Comparison of ENCODE assay signal across 19 mouse cellular contexts in the genomic region with DNA sequence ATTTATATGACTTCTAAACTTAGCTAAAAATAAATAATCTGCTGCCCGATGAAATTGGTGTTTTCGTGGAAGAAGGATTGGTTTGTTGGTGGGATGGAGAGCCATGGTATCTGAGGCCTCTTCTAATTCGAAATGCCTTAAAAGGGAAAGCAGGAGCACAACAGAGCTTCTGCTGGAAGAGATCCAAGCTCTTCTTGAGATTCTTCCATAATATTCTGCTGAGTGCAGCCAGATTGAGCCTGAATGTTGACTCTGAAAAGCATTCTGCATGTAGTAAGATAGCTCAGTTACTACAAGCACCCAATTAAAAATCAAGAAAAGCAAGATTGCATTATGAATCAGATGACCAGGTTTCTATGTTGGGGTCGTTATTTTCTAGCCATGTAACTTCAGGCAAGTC. TPM values are rescaled to one million over a fixed set of nuclear protein-coding genes. Genes with fewer than 3 reads are reported as not detected.
DNase-seq lines count a peak whose midpoint lies in the region; ATAC-seq and TF ChIP-seq lines count a peak whose summit lies in the region.
"Had no signal": no experiment of that assay in that cellular context is flagged by ENCODE, and none has a peak within 500 bp of the region (broad histone marks: within the 10 kb centered on the region; RNA-seq: fewer than 3 reads in every experiment).

No protein-coding gene starts in this region.

- no peak overlapping the region for H3K4me3 ChIP-seq in forebrain, embryonic 14.5 days (ENCODE audit: low read depth, low read length)
- no peak overlapping the region for H3K4me3 ChIP-seq in forebrain, embryonic 10.5 days
- no peak overlapping the region for H3K4me3 ChIP-seq in heart, embryonic 16.5 days (ENCODE audit: low read length)
- H3K4me3 ChIP-seq in lung, postnatal 0 days (ENCODE audit: low read depth, low read length), result no peak overlapping the region
- H3K4me3 ChIP-seq in midbrain, embryonic 15.5 days, result no peak overlapping the region
- H3K4me3 ChIP-seq: hindbrain, embryonic 15.5 days; limb, embryonic 12.5 days; neural tube, embryonic 12.5 days had no signal

- no peak for ATAC-seq in forebrain, embryonic 14.5 days
- ATAC-seq in heart, embryonic 16.5 days (replicated peaks; ENCODE audit: extremely low read depth, insufficient read depth, low FRiP score), result no peak; the same call in 1 of the 2 replicates
- peak; percentile 44 for ATAC-seq in lung, postnatal 0 days
- no peak for ATAC-seq in midbrain, embryonic 15.5 days (replicated peaks)
- no peak for ATAC-seq in megakaryocyte, adult 5-6 weeks (ENCODE audit: poor library complexity, severe bottlenecking)
- ATAC-seq: midbrain, embryonic 16.5 days had no signal

- H3K9ac ChIP-seq in forebrain, embryonic 14.5 days (ENCODE audit: low read length), result no peak overlapping the region
- no peak overlapping the region for H3K9ac ChIP-seq in heart, embryonic 16.5 days (ENCODE audit: low read length)
- no peak overlapping the region for H3K9ac ChIP-seq in lung, postnatal 0 days (replicated peaks; ENCODE audit: low read depth)
- H3K9ac ChIP-seq in midbrain, embryonic 15.5 days, result no peak overlapping the region
- H3K9ac ChIP-seq: hindbrain, embryonic 15.5 days; limb, embryonic 12.5 days; neural tube, embryonic 12.5 days had no signal

- H3K36me3 ChIP-seq in forebrain, embryonic 14.5 days (ENCODE audit: control insufficient read depth, insufficient read depth, low read length), result no peaks in the 10 kb centered on the region
- H3K36me3 ChIP-seq in forebrain, embryonic 10.5 days (replicated peaks), result no peaks in the 10 kb centered on the region
- no peaks in the 10 kb centered on the region for H3K36me3 ChIP-seq in heart, embryonic 16.5 days (ENCODE audit: control insufficient read depth, insufficient read depth)
- no peaks in the 10 kb centered on the region for H3K36me3 ChIP-seq in lung, postnatal 0 days (ENCODE audit: insufficient read depth, low read length)
- H3K36me3 ChIP-seq in midbrain, embryonic 15.5 days (replicated peaks), result no peaks in the 10 kb centered on the region
- H3K36me3 ChIP-seq: hindbrain, embryonic 15.5 days; limb, embryonic 12.5 days; neural tube, embryonic 12.5 days had no signal

- H3K4me2 ChIP-seq in forebrain, embryonic 14.5 days (ENCODE audit: low read length), result no peak overlapping the region
- H3K4me2 ChIP-seq in heart, embryonic 16.5 days (ENCODE audit: low read depth, low read length), result no peak overlapping the region
- no peak overlapping the region for H3K4me2 ChIP-seq in lung, postnatal 0 days (replicated peaks; ENCODE audit: low read depth, low read length)
- H3K4me2 ChIP-seq in midbrain, embryonic 15.5 days, result no peak overlapping the region
- H3K4me2 ChIP-seq: hindbrain, embryonic 15.5 days; limb, embryonic 12.5 days; neural tube, embryonic 12.5 days had no signal

- no peak for TF ChIP-seq CTCF in lung, postnatal 0 days (IDR thresholded peaks at IDR 0.05)

- DNase-seq in forebrain, embryonic 14.5 days (ENCODE audit: low spot score), result peak; percentile 54
- no peak for DNase-seq in forebrain, embryonic 10.5 days (ENCODE audit: extremely low spot score, low spot score)
- DNase-seq in heart, postnatal 25 days (ENCODE audit: low spot score), result no peak
- peak; percentile 74 for DNase-seq in lung, postnatal 0 days (ENCODE audit: low spot score)
- no peak for DNase-seq in lung, postnatal 25 days (ENCODE audit: low spot score)
- DNase-seq: adrenal gland, postnatal 14 days; cerebellum, adult 11-12 months; gastrocnemius, postnatal 36 days; kidney, postnatal 10 days; spleen, adult 18-20 months; thymus, adult 18-20 months had no signal

- no peaks in the 10 kb centered on the region for H3K27me3 ChIP-seq in forebrain, embryonic 14.5 days (replicated peaks; ENCODE audit: control insufficient read depth, insufficient read depth, low read length)
- no peaks in the 10 kb centered on the region for H3K27me3 ChIP-seq in forebrain, embryonic 10.5 days (ENCODE audit: poor library complexity, severe bottlenecking)
- no peaks in the 10 kb centered on the region for H3K27me3 ChIP-seq in heart, embryonic 16.5 days (ENCODE audit: control insufficient read depth, insufficient read depth, low read length)
- no peaks in the 10 kb centered on the region for H3K27me3 ChIP-seq in lung, postnatal 0 days (replicated peaks; ENCODE audit: insufficient read depth, low read length)
- no peaks in the 10 kb centered on the region for H3K27me3 ChIP-seq in midbrain, embryonic 15.5 days (replicated peaks)
- H3K27me3 ChIP-seq: hindbrain, embryonic 15.5 days; limb, embryonic 12.5 days; neural tube, embryonic 12.5 days had no signal

- H3K27ac ChIP-seq in forebrain, embryonic 14.5 days (ENCODE audit: low read depth, low read length), result no peak overlapping the region; the same call in 1 of the 2 replicates
- no peak overlapping the region for H3K27ac ChIP-seq in forebrain, embryonic 10.5 days
- H3K27ac ChIP-seq in heart, embryonic 16.5 days (ENCODE audit: low read length), result peak overlapping the region; percentile 74
- H3K27ac ChIP-seq in lung, postnatal 0 days (ENCODE audit: low read length), result peak overlapping the region; percentile 51; the same call in 1 of the 2 replicates
- H3K27ac ChIP-seq in midbrain, embryonic 15.5 days, result no peak overlapping the region
- H3K27ac ChIP-seq: hindbrain, embryonic 15.5 days; limb, embryonic 12.5 days; macrophage; neural tube, embryonic 12.5 days had no signal

- WGBS in forebrain, embryonic 14.5 days, result 79% methylated on average over 4 of the region's 4 CpGs
- WGBS in forebrain, embryonic 10.5 days, result 91% methylated on average over 4 of the region's 4 CpGs
- 44% methylated on average over 4 of the region's 4 CpGs for WGBS in heart, embryonic 16.5 days
- 41% methylated on average over 4 of the region's 4 CpGs for WGBS in lung, postnatal 0 days
- 81% methylated on average over 4 of the region's 4 CpGs for WGBS in midbrain, embryonic 15.5 days

- TF ChIP-seq EP300 in lung, postnatal 0 days (IDR thresholded peaks at IDR 0.05), result no peak

- no peaks in the 10 kb centered on the region for H3K9me3 ChIP-seq in forebrain, embryonic 14.5 days (replicated peaks; ENCODE audit: control insufficient read depth, low read length)
- H3K9me3 ChIP-seq in forebrain, embryonic 10.5 days, result no peaks in the 10 kb centered on the region
- H3K9me3 ChIP-seq in heart, embryonic 16.5 days (replicated peaks; ENCODE audit: control insufficient read depth, low read length), result no peaks in the 10 kb centered on the region
- no peaks in the 10 kb centered on the region for H3K9me3 ChIP-seq in lung, postnatal 0 days (ENCODE audit: low read length)
- H3K9me3 ChIP-seq in midbrain, embryonic 15.5 days, result no peaks in the 10 kb centered on the region
- H3K9me3 ChIP-seq: hindbrain, embryonic 15.5 days; limb, embryonic 12.5 days; neural tube, embryonic 12.5 days had no signal

- H3K4me1 ChIP-seq in forebrain, embryonic 14.5 days (ENCODE audit: control insufficient read depth, insufficient read depth, low read length), result no peaks in the 10 kb centered on the region
- no peaks in the 10 kb centered on the region for H3K4me1 ChIP-seq in forebrain, embryonic 10.5 days
- peaks cover 20% of the 10 kb centered on the region for H3K4me1 ChIP-seq in heart, embryonic 16.5 days (ENCODE audit: control insufficient read depth, insufficient read depth, low read length)
- no peaks in the 10 kb centered on the region for H3K4me1 ChIP-seq in lung, postnatal 0 days (ENCODE audit: insufficient read depth, low read depth, low read length)
- peaks cover 8% of the 10 kb centered on the region for H3K4me1 ChIP-seq in midbrain, embryonic 15.5 days
- H3K4me1 ChIP-seq: hindbrain, embryonic 15.5 days had no signal

- intact Hi-C loops in heart, postnatal 25 days (cut with DNase I), result no loop called here

RNA-seq across cellular contexts. Expression of gene Sema5a, which starts 36.8 kb away (rescaled TPM):
- 10.1 and 10.8 TPM in 2 replicates for polyA plus RNA-seq in forebrain, embryonic 14.5 days (2014; fragmentation: Nextera tagmentation; extraction: Ambion mirVana)
- polyA plus RNA-seq in forebrain, embryonic 10.5 days (2016; fragmentation: Nextera tagmentation; extraction: Ambion mirVana), result 6.9 and 8.3 TPM in 2 replicates
- 7.4 and 8.7 TPM in 2 replicates for polyA plus RNA-seq in heart, embryonic 16.5 days (2015; fragmentation: Nextera tagmentation; extraction: Ambion mirVana)
- 1 to 10 TPM; 8.6 to 9.6 TPM for total RNA-seq in heart, postnatal 25 days (2021)
- polyA plus RNA-seq in lung, postnatal 0 days (2015; fragmentation: Nextera tagmentation; extraction: Ambion mirVana), result 8.5 and 9.2 TPM in 2 replicates
- 6.5 and 8.7 TPM in 2 replicates for polyA plus RNA-seq in midbrain, embryonic 15.5 days (2015; fragmentation: Nextera tagmentation; extraction: Ambion mirVana)
- 0.02 and 0.04 TPM in 2 replicates for total RNA-seq in megakaryocyte, adult 5-6 weeks (2015)
- total RNA-seq in megakaryocyte, adult 5-6 weeks (2017), result 0.07 and 0.12 TPM in 2 replicates
- polyA plus RNA-seq: macrophage had no signal

Comparison
In these comparisons a context has a peak if more than half of its experiments do, and no peak if none do; other contexts are left out.
1. DNase-seq: peak in forebrain, embryonic 14.5 days (single experiment) and lung, postnatal 0 days (single experiment); none in forebrain, embryonic 10.5 days (single experiment), heart, postnatal 25 days (single experiment) and lung, postnatal 25 days (single experiment).
2. H3K27ac ChIP-seq: peak in heart, embryonic 16.5 days (single experiment) and lung, postnatal 0 days (single experiment); none in forebrain, embryonic 14.5 days (single experiment), forebrain, embryonic 10.5 days (single experiment) and midbrain, embryonic 15.5 days (single experiment).